Mouse (Mus musculus) ES-Bruce4 (cell line): ENCODE measurements around the gene Ncs1.

Experiments
- CTCF ChIP-seq: IDR thresholded peaks from one replicate; pipeline ENCODE4 v1.8.1; 2011; ENCODE audit warnings: low read depth, low read length
- POLR2A ChIP-seq: IDR thresholded peaks from one replicate; pipeline ENCODE4 v1.8.1; 2011; ENCODE audit warnings: low read length; ENCODE audit not compliant: insufficient read depth

DNA sequence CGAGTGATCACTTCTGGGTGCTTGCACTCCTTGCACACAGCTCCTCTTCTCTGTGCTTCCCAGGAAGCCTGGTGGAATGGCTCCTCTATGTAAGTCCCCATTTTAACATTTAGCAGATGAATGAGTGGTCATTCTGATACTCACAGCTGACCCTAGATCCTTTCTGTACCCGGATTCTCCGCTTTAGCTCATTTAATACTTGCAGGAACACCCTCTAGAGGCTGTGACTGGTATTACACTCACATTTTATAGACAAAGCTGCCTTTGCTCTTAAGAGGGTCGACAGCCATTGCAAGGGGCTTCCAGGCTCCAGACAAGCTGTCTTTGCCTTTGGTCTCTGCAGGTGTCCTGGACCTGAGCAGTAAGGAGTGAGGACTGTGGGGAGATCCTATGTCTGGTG lies 53.6 kb downstream of the Ncs1 start:
- TF ChIP-seq CTCF (no peak), POLR2A (no peak)
